Mouse (Mus musculus) lung, adult 18-20 months (tissue): ENCODE data around the gene Zfp40.
A peak's percentile ranks its signal among the peaks of the same experiment; 100 is the strongest.
"Not testable (repeated sequence)": the region's sequence is repeated elsewhere in the genome, so short reads cannot be mapped to it uniquely, and the experiment has no call there.

ENCODE experiments used
- DNase-seq, 2 experiments: peaks; one replicate each; pipeline ENCODE4 v3.0.0; 2022; ENCODE audit warnings: mixed read lengths in 2 of 2

Zfp40 gene

GRCm38 (mm10) chr17:23192453-23193379 is at the start of gene Zfp40:
TSS of gene Zfp40 (minus strand) at chr17:23193252.
- DNase-seq: peak; percentile 94 to 96

DNA sequence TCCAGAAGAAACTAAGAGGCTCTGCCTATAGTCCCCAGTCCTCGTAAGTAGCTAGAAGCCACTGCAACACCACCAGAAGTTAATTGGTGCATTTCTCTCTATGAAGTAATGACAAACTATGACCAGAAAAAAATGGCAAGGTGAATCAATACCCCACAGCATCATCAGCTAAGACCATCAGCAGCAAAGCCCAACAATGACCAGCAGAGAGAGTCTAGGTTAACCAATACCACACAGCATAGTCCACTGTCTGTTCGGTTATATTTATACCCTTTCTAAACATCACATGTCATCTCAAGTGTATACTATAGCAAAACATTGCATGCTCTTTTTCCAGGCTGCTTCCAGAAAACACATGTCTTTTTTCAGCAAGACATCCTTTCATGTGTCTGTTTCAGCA is 25.3 kb upstream of the Zfp40 start:
- DNase-seq: no peak

GRCm38 (mm10) chr17:23199856-23200255 is 6.8 kb upstream of the Zfp40 start:
- DNase-seq: not testable (repeated sequence)

DNA sequence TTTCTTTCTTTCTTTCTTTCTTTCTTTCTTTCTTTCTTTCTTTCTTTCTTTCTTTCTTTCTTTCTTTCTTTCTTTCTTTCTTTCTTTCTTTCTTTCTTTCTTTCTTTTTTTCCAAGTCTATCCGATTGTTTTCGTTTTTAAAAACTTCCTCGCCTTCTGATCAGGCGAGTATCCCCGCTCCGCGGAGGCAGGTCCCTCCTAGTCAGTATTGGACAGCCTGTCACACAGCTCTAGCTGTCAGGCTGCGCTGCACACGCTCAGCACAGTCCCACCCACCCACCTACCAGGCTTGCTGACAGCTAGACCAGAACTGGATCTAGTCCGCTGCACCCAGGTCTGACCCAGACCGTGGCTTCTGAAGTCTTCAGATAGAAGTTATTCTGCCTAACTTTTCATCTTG is 389 bp upstream of the Zfp40 start:
- peak; percentile 49 for DNase-seq

DNA sequence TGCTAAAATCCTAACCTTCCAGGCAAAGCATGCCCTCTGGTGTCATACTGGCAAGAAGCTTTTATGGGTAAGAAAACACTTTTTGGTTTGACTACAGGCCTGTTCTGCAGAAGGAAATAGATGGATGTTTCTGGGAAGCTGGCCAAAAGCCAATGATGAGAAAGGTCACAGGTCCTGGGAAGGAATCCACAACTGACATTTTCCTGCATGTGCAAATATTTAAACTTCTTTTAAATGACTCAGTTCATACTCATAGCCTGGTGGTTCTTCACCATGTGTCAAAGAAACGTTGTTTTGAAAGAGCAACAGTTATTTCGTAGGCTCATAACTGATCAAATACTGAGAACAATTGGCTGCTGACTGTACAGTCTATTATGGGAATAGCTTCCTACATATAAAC is 5.4 kb downstream of the Zfp40 start:
- DNase-seq: peak; percentile 10 to 28
